Mouse (Mus musculus) midbrain, embryonic 11.5 days (tissue): Measurements from ENCODE around the gene Mrpl16. TPM values are rescaled to one million over a fixed set of nuclear protein-coding genes. Genes with fewer than 3 reads are reported as not detected.

Experiments used
- ATAC-seq: fragments of 200-750 bp; cut with Nextera tagmentation; 2 replicates; pipeline ENCODE4 v1.8.0; 2017; ENCODE audit warnings: moderate TSS enrichment, moderate library complexity; ENCODE audit not compliant: low FRiP score
- DNase-seq: peaks from one replicate; pipeline ENCODE4 v3.0.0; 2015; ENCODE audit warnings: low spot score; ENCODE audit errors: missing footprints
- H3K27ac ChIP-seq: fragments of 300-500 bp; sonication (generic); 2 replicates; pipeline ENCODE4 v1.5.1; 2014; ENCODE audit warnings: low read depth, low read length
- H3K27me3 ChIP-seq: fragments of 300-500 bp; sonication (generic); 2 replicates; pipeline ENCODE4 v1.6.1; 2014; ENCODE audit warnings: mild to moderate bottlenecking, low read length, moderate library complexity, mixed read lengths; ENCODE audit not compliant: control insufficient read depth, insufficient read depth
- H3K36me3 ChIP-seq: fragments of 300-500 bp; sonication (generic); 2 replicates; pipeline ENCODE4 v1.6.1; 2014; ENCODE audit warnings: mild to moderate bottlenecking, low read length, moderate library complexity, mixed read lengths; ENCODE audit not compliant: control insufficient read depth, insufficient read depth
- H3K4me1 ChIP-seq: fragments of 300-500 bp; sonication (generic); 2 replicates; pipeline ENCODE4 v1.6.1; 2014; ENCODE audit warnings: low read length; ENCODE audit not compliant: control insufficient read depth, insufficient read depth
- H3K4me2 ChIP-seq: fragments of 300-500 bp; sonication (generic); 2 replicates; pipeline ENCODE4 v1.6.1; 2014; ENCODE audit warnings: mild to moderate bottlenecking, moderate library complexity
- H3K4me3 ChIP-seq: fragments of 300-500 bp; sonication (generic); 2 replicates; pipeline ENCODE4 v1.5.1; 2014; ENCODE audit warnings: low read depth, low read length
- H3K9ac ChIP-seq: fragments of 300-500 bp; sonication (generic); 2 replicates; pipeline ENCODE4 v1.6.1; 2014; ENCODE audit warnings: low read length
- H3K9me3 ChIP-seq: fragments of 300-500 bp; sonication (generic); 2 replicates; pipeline ENCODE4 v1.6.1; 2016; ENCODE audit warnings: low read length; ENCODE audit not compliant: control insufficient read depth
- WGBS: fragments of 180-500 bp; shearing (Covaris S2); extraction: QIAGEN DNeasy Blood & Tissue Kit; methylation state at CpG from one replicate; pipeline ENCODE4 v1.1.7; 2014; 5-methylcytosine and 5-hydroxymethylcytosine counted together
- polyA plus RNA-seq: library from polyadenylated mRNA; unstranded; fragments of >200 nt; fragmentation: Nextera tagmentation; extraction: Ambion mirVana; gene quantifications from 2 replicates; pipeline ENCODE4 v1.2.1, GENCODE M21; 2014

Gene Mrpl16
- polyA plus RNA-seq: 57.2 and 60.8 TPM in 2 replicates

DNA sequence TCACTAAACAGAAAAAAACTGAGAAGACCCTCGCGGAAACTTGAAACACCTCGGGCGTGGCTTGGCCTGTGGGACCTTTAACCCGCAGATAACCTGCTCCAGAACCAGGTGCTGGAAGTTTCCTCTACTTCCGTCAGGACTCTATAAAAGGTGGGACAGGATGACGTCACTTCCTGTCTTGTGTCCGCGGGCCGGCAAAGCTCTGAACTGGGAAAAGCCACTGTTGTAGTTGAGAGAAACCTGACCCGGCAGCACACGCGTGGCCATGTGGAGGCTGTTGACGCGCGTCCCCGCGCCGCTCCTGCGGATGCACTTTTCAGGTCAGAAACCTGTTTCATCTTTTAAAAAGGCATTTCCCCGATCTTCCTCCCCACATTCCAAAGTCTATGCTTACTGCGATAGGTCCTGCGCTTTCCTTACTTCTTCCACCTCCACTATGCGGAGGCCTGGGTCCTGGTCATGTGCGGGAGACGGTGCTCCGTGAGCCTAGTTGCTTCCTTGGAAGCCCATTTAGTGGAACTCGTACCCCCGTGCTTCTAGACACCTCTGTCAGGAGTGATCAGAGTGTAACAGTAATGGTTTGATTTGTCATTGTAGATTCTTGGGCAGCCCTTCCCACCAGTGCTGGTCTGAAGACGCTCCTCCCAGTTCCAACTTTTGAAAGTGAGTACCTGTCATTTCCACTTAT, at the start of gene Mrpl16:
Gene Mrpl16 (plus strand): TSS at position 187 of the 688 bp plus-strand sequence.
- H3K27me3 ChIP-seq: no peaks in the 10 kb centered on the region
- peak within 1 kb of the TSS; percentile 82 for H3K4me2 ChIP-seq
- H3K9me3 ChIP-seq: no peaks in the 10 kb centered on the region
- H3K9ac ChIP-seq: peak within 1 kb of the TSS; percentile 77
- H3K4me1 ChIP-seq: peaks cover 4% of the 10 kb centered on the region
- under 1% methylated on average over 30 of the region's 30 CpGs for WGBS
- ATAC-seq (peak; percentile 92), DNase-seq (peak; percentile 100)
- H3K4me3 ChIP-seq: peak within 1 kb of the TSS; percentile 66
- peaks cover 3% of the 10 kb centered on the region; the same call in 1 of the 2 replicates for H3K36me3 ChIP-seq
- H3K27ac ChIP-seq: no peak within 1 kb of the TSS; the same call in 1 of the 2 replicates

DNA sequence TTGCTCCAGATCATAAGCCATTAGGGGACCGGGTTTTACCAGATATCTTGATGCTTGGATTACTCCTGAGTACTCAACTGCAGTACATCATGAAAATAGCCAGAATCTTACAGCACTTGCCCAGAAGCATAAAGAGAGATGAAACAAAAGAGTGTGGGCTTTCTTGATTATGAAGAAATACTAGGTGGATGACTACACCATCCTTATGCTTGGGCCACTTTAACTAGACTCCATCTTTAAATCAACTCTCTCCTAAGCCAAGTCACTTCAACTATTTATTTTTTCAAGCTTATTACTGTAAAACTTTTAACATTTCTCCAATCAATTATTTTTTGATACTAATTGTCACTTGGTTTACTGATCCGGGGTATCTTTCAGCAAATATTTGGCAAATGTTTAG, 46.3 kb upstream of the Mrpl16 start:
- 81% methylated on average over 2 of the region's 2 CpGs for WGBS
- ATAC-seq: no peak

GRCm38 (mm10) chr19:11724275-11724674, 45.9 kb upstream of the Mrpl16 start:
- ATAC-seq (no peak), DNase-seq (no peak)
- Histone ChIP-seq H3K4me3 (no peak overlapping the region), H3K36me3 (no peaks in the 10 kb centered on the region), H3K4me2 (no peak overlapping the region), H3K9me3 (no peaks in the 10 kb centered on the region), H3K27ac (no peak overlapping the region), H3K9ac (no peak overlapping the region), H3K27me3 (no peaks in the 10 kb centered on the region), H3K4me1 (no peaks in the 10 kb centered on the region)
- 75% methylated on average over 6 of the region's 6 CpGs for WGBS

More for the DNA sequence above, 46.3 kb upstream of the Mrpl16 start:
- H3K27ac ChIP-seq: no peak overlapping the region
- H3K4me3 ChIP-seq: no peak overlapping the region
- H3K9me3 ChIP-seq: no peaks in the 10 kb centered on the region
- no peak overlapping the region for H3K9ac ChIP-seq
- no peaks in the 10 kb centered on the region for H3K36me3 ChIP-seq
- no peaks in the 10 kb centered on the region for H3K27me3 ChIP-seq
- H3K4me1 ChIP-seq: no peaks in the 10 kb centered on the region
- DNase-seq: no peak
- H3K4me2 ChIP-seq: no peak overlapping the region

- H3K4me3 ChIP-seq: no peak overlapping the region
- no peaks in the 10 kb centered on the region for H3K36me3 ChIP-seq
- H3K4me1 ChIP-seq: no peaks in the 10 kb centered on the region
- 87% methylated on average over 2 of the region's 2 CpGs for WGBS
- no peaks in the 10 kb centered on the region for H3K27me3 ChIP-seq
- DNase-seq (no peak), ATAC-seq (no peak)
- no peak overlapping the region for H3K4me2 ChIP-seq
- no peaks in the 10 kb centered on the region for H3K9me3 ChIP-seq
- no peak overlapping the region for H3K9ac ChIP-seq
- H3K27ac ChIP-seq: no peak overlapping the region
Observed at GRCm38 (mm10) chr19:11725915-11726314, 44.3 kb upstream of the Mrpl16 start.

DNA sequence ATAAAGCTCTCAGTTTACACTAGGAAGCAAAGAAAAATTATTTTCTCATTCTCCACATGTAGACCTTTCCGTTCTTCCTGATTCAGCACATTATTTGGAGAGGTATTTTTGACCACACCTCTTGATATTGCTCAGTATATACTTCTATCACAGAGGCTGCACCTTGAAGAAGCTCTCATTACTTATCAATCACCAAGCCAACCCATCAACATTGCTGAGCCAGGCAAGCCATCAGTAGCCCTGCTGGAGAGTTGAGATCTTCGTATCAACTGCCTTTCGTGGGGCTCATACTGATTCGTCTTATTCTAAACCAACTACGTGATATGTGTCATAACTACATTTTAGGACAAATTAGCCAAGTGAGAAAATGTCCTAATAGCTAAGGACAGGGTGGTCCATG, 42.9 kb upstream of the Mrpl16 start:
- Histone ChIP-seq H3K36me3 (no peaks in the 10 kb centered on the region), H3K27me3 (no peaks in the 10 kb centered on the region), H3K4me3 (no peak overlapping the region), H3K4me1 (no peaks in the 10 kb centered on the region), H3K27ac (no peak overlapping the region), H3K9ac (no peak overlapping the region), H3K4me2 (no peak overlapping the region), H3K9me3 (no peaks in the 10 kb centered on the region)
- no peak for ATAC-seq
- DNase-seq: no peak
- 91% methylated on average over 5 of the region's 5 CpGs for WGBS

DNA sequence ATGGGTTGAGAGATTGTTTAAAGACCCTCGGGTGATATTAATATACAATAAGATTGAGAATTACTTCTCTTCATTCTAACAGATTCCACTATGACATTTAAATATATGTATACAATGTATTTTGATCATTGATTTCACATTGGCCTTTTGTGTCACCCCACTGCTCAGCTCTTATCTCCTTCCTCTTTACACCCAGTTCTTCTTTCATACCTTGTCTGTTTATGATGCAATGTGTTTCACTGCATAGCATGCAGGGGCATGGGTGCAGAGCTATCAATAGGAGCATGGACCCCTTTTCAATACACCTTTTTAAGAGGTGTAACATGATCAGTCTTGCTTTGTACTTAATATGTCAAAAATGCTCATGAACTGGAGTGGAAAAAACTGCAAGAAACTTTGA, 39.9 kb upstream of the Mrpl16 start:
- no peak for ATAC-seq
- no peaks in the 10 kb centered on the region for H3K9me3 ChIP-seq
- no peak overlapping the region for H3K4me3 ChIP-seq
- no peak overlapping the region for H3K27ac ChIP-seq
- no peak for DNase-seq
- H3K4me2 ChIP-seq: no peak overlapping the region
- H3K9ac ChIP-seq: no peak overlapping the region
- H3K36me3 ChIP-seq: no peaks in the 10 kb centered on the region
- H3K4me1 ChIP-seq: no peaks in the 10 kb centered on the region
- 83% methylated on average over 1 of the region's 1 CpGs for WGBS
- H3K27me3 ChIP-seq: no peaks in the 10 kb centered on the region

DNA sequence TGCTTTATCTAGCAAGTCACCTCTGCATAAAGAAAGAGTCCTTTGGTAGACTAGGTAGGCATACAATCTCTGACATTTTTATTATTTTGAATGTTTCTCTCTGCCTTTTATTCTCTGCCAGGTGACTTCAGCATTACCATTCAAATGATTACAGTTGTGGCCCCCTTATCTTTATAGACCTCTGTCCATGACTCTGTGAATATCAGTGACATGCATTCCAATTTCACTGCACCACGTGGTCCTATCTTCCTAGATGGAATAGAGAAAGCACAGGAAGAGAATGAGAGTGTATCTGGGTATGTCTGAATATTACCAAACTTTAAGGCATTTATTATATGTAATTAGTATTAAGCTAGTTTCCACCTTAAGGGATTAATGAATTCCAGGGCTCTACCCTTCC, 33.7 kb upstream of the Mrpl16 start:
- ATAC-seq (no peak), DNase-seq (no peak)
- no peak overlapping the region for H3K4me2 ChIP-seq
- no peaks in the 10 kb centered on the region for H3K36me3 ChIP-seq
- 53% methylated on average over 1 of the region's 1 CpGs for WGBS
- no peaks in the 10 kb centered on the region for H3K27me3 ChIP-seq
- no peaks in the 10 kb centered on the region for H3K9me3 ChIP-seq
- no peak overlapping the region for H3K9ac ChIP-seq
- no peak overlapping the region for H3K27ac ChIP-seq
- H3K4me3 ChIP-seq: no peak overlapping the region
- no peaks in the 10 kb centered on the region for H3K4me1 ChIP-seq

- no peak for DNase-seq
- Histone ChIP-seq H3K9ac (no peak overlapping the region), H3K27ac (no peak overlapping the region), H3K4me3 (no peak overlapping the region), H3K4me1 (no peaks in the 10 kb centered on the region), H3K4me2 (no peak overlapping the region), H3K36me3 (no peaks in the 10 kb centered on the region), H3K9me3 (no peaks in the 10 kb centered on the region), H3K27me3 (no peaks in the 10 kb centered on the region)
- ATAC-seq: no peak
Observed at GRCm38 (mm10) chr19:11745680-11746079, 24.5 kb upstream of the Mrpl16 start.

- Histone ChIP-seq H3K27me3 (no peaks in the 10 kb centered on the region), H3K9me3 (no peaks in the 10 kb centered on the region), H3K4me2 (no peak within 1 kb of the TSS), H3K4me3 (no peak within 1 kb of the TSS), H3K27ac (no peak within 1 kb of the TSS), H3K4me1 (no peaks in the 10 kb centered on the region), H3K9ac (no peak within 1 kb of the TSS), H3K36me3 (no peaks in the 10 kb centered on the region)
- DNase-seq (no peak), ATAC-seq (no peak)
- WGBS: 82% methylated on average over 2 of the region's 2 CpGs
Observed at GRCm38 (mm10) chr19:11747298-11747697, 22.9 kb upstream of the Mrpl16 start, which contains the start of gene Gif. TSS of gene Gif (plus strand) at chr19:11747554.
